ENCODE assay signal across 10 mouse cellular contexts in the genomic region with DNA sequence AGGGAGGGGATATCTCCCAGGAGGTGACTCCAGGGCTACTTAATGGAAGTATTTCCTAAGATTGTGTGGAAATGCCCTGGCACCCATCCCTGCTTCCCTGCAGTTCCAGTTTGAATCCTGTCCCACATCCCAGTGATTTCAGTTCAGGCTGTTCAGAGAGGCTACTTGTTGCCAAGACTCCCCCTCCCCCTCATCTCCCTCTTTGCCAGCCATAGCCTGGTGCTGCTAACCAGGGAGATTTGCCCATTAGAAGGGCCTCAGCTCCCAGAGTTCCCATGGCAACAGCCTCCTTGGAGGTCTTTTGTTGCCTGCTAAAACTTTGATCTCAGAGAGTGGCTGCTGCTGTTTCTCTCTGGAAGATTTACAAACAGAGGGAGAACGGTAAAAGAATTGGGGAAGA. TPM values are rescaled to one million over a fixed set of nuclear protein-coding genes. Genes with fewer than 3 reads are reported as not detected.
DNase-seq lines count a peak whose midpoint lies in the region; ATAC-seq and TF ChIP-seq lines count a peak whose summit lies in the region.
"Had no signal": no experiment of that assay in that cellular context is flagged by ENCODE, and none has a peak within 500 bp of the region (broad histone marks: within the 10 kb centered on the region; RNA-seq: fewer than 3 reads in every experiment).

No protein-coding gene starts in this region.

- H3K4me2 ChIP-seq in liver, embryonic 11.5 days, result no peak overlapping the region
- no peak overlapping the region for H3K4me2 ChIP-seq in intestine, postnatal 0 days (replicated peaks; ENCODE audit: low read depth)
- H3K4me2 ChIP-seq: liver, embryonic 13.5 days had no signal

- no peak overlapping the region for H3K9ac ChIP-seq in liver, embryonic 11.5 days (ENCODE audit: low read depth, low read length)
- no peak overlapping the region for H3K9ac ChIP-seq in intestine, postnatal 0 days (ENCODE audit: low read depth, low read length)
- H3K9ac ChIP-seq: liver, embryonic 13.5 days had no signal

- intact Hi-C loops in heart, postnatal 25 days (cut with DNase I), result no loop called here
- intact Hi-C loops in heart, postnatal 10 days (cut with DNase I), result no loop called here
- intact Hi-C loops in left cerebral cortex, postnatal 14 days (cut with DNase I), result no loop called here

- TF ChIP-seq POLR2A in olfactory bulb, adult 2 months (IDR thresholded peaks at IDR 0.05; ENCODE audit: insufficient read depth, low read depth, low read length), result no peak

- H3K27me3 ChIP-seq in liver, embryonic 11.5 days (replicated peaks; ENCODE audit: control insufficient read depth, insufficient read depth, low read length), result no peaks in the 10 kb centered on the region; the same call in 1 of the 2 replicates
- no peaks in the 10 kb centered on the region for H3K27me3 ChIP-seq in intestine, postnatal 0 days (replicated peaks; ENCODE audit: control insufficient read depth, insufficient read depth, low read length)

- peak overlapping the region; percentile 69 for H3K27ac ChIP-seq in olfactory bulb, adult 2 months (ENCODE audit: insufficient read depth, low read depth, low read length)
- no peak overlapping the region for H3K27ac ChIP-seq in liver, embryonic 11.5 days (ENCODE audit: low read depth, low read length)
- no peak overlapping the region for H3K27ac ChIP-seq in intestine, postnatal 0 days (ENCODE audit: low read depth, low read length)
- H3K27ac ChIP-seq: liver, embryonic 13.5 days had no signal

- peak; percentile 7 for DNase-seq in heart, postnatal 25 days (ENCODE audit: low spot score)
- no peak for DNase-seq in heart, postnatal 10 days
- DNase-seq in cerebellum, adult 9-10 months, result peak; percentile 47
- DNase-seq in forelimb bud, embryonic 11.5 days (ENCODE audit: low read depth, low spot score), result peak; percentile 65
- peak; percentile 74 to 81 for DNase-seq in left cerebral cortex, postnatal 14 days (ENCODE audit: low spot score in 2 of 2)
- no peak for DNase-seq in liver, embryonic 11.5 days (ENCODE audit: low spot score)
- DNase-seq: liver, embryonic 13.5 days had no signal

- WGBS in olfactory bulb, adult 2 months, result 6% methylated on average over 1 of the region's 1 CpGs
- WGBS in liver, embryonic 11.5 days, result 10% methylated on average over 1 of the region's 1 CpGs
- 34% methylated on average over 1 of the region's 1 CpGs for WGBS in intestine, postnatal 0 days

- TF ChIP-seq CTCF in olfactory bulb, adult 2 months (IDR thresholded peaks at IDR 0.05; ENCODE audit: insufficient read depth, low read depth, low read length), result no peak
- TF ChIP-seq CTCF in intestine, postnatal 0 days (IDR thresholded peaks at IDR 0.05; ENCODE audit: low read depth), result no peak

- H3K36me3 ChIP-seq in liver, embryonic 11.5 days (ENCODE audit: control insufficient read depth, insufficient read depth, low read length), result no peaks in the 10 kb centered on the region
- H3K36me3 ChIP-seq in intestine, postnatal 0 days (ENCODE audit: control insufficient read depth, insufficient read depth), result no peaks in the 10 kb centered on the region
- H3K36me3 ChIP-seq: liver, embryonic 13.5 days had no signal

- H3K9me3 ChIP-seq in liver, embryonic 11.5 days (ENCODE audit: control insufficient read depth, low read length), result no peaks in the 10 kb centered on the region
- H3K9me3 ChIP-seq in intestine, postnatal 0 days (ENCODE audit: control insufficient read depth), result no peaks in the 10 kb centered on the region
- H3K9me3 ChIP-seq: liver, embryonic 13.5 days had no signal

- peaks cover 32% of the 10 kb centered on the region for H3K4me1 ChIP-seq in olfactory bulb, adult 2 months (ENCODE audit: control insufficient read depth, insufficient read depth, low read length)
- no peaks in the 10 kb centered on the region for H3K4me1 ChIP-seq in liver, embryonic 11.5 days (replicated peaks; ENCODE audit: control insufficient read depth, insufficient read depth, low read length)
- no peaks in the 10 kb centered on the region for H3K4me1 ChIP-seq in intestine, postnatal 0 days (replicated peaks; ENCODE audit: control insufficient read depth, insufficient read depth, low read length)
- H3K4me1 ChIP-seq: liver, embryonic 13.5 days had no signal

- no peak for ATAC-seq in liver, embryonic 11.5 days (replicated peaks; ENCODE audit: low FRiP score)
- no peak for ATAC-seq in intestine, postnatal 0 days

- H3K4me3 ChIP-seq in olfactory bulb, adult 2 months (ENCODE audit: insufficient read depth, low read depth, low read length), result no peak overlapping the region
- H3K4me3 ChIP-seq in liver, embryonic 11.5 days (ENCODE audit: low read depth, low read length), result no peak overlapping the region
- no peak overlapping the region for H3K4me3 ChIP-seq in intestine, postnatal 0 days (ENCODE audit: low read depth, low read length)
- H3K4me3 ChIP-seq: liver, embryonic 13.5 days had no signal

RNA-seq across cellular contexts. Expression of gene Ildr2, which starts 26.6 kb away (rescaled TPM):
- 1 to 10 TPM; 2.8 to 3.6 TPM for total RNA-seq in heart, postnatal 25 days (2021)
- total RNA-seq in heart, postnatal 10 days (2021), result 1 to 10 TPM; 3.8 to 4.6 TPM
- 100 to 1,000 TPM; 146 to 166 TPM for total RNA-seq in left cerebral cortex, postnatal 14 days (2021)
- 36.7 and 55.3 TPM in 2 replicates for polyA plus RNA-seq in olfactory bulb, adult 2 months (2012; ENCODE audit: insufficient read depth, insufficient read length, low replicate concordance, missing spikeins)
- 0.43 and 0.53 TPM in 2 replicates for polyA plus RNA-seq in liver, embryonic 11.5 days (2014; fragmentation: Nextera tagmentation; extraction: Ambion mirVana)
- polyA plus RNA-seq in intestine, postnatal 0 days (2015; fragmentation: Nextera tagmentation; extraction: Ambion mirVana), result 0.43 and 0.60 TPM in 2 replicates

RNA-seq across cellular contexts. Expression of gene Mael, which starts 42.0 kb away (rescaled TPM):
- total RNA-seq in heart, postnatal 25 days (2021), result not detected
- total RNA-seq in heart, postnatal 10 days (2021), result not detected
- not detected for total RNA-seq in left cerebral cortex, postnatal 14 days (2021)
- polyA plus RNA-seq in olfactory bulb, adult 2 months (2012; ENCODE audit: insufficient read depth, insufficient read length, low replicate concordance, missing spikeins), result not detected in 2 replicates
- polyA plus RNA-seq in liver, embryonic 11.5 days (2014; fragmentation: Nextera tagmentation; extraction: Ambion mirVana), result not detected in 2 replicates
- polyA plus RNA-seq in intestine, postnatal 0 days (2015; fragmentation: Nextera tagmentation; extraction: Ambion mirVana), result not detected in 2 replicates
- polyA plus RNA-seq: liver, embryonic 13.5 days; stomach, embryonic 16.5 days had no signal

Comparison
In these comparisons a context has a peak if more than half of its experiments do, and no peak if none do; other contexts are left out.
1. DNase-seq: peak in heart, postnatal 25 days (single experiment), cerebellum, adult 9-10 months (single experiment), forelimb bud, embryonic 11.5 days (single experiment) and left cerebral cortex, postnatal 14 days (2 of 2); none in heart, postnatal 10 days (0 of 2) and liver, embryonic 11.5 days (single experiment).
2. RNA of gene Ildr2, which starts 26.6 kb away (total RNA-seq): 146 to 166 TPM in left cerebral cortex, postnatal 14 days; 3.8 to 4.6 TPM in heart, postnatal 10 days and 2.8 to 3.6 TPM in heart, postnatal 25 days; every median in the first group is over 10 times any median in the second.